Mouse (Mus musculus) forebrain, embryonic 14.5 days (tissue): Measurements from ENCODE around the gene Gm26558. TPM values are rescaled to one million over a fixed set of nuclear protein-coding genes. Genes with fewer than 3 reads are reported as not detected.

ENCODE experiments used
- ATAC-seq: fragments of 200-750 bp; cut with Nextera tagmentation; 2 replicates; pipeline ENCODE4 v1.8.0; 2017; ENCODE audit warnings: mild to moderate bottlenecking, moderate library complexity
- DNase-seq: peaks from one replicate; pipeline ENCODE4 v3.0.0-alpha.2; 2015; ENCODE audit warnings: low spot score
- H3K27ac ChIP-seq: fragments of 300-500 bp; sonication (generic); 2 replicates; pipeline ENCODE4 v1.5.1; 2014; ENCODE audit warnings: low read depth, mild to moderate bottlenecking, control low read depth, low read length, moderate library complexity
- H3K27me3 ChIP-seq: fragments of 300-500 bp; sonication (generic); replicated peaks from 2 replicates; pipeline ENCODE4 v1.6.1; 2014; ENCODE audit warnings: low read length, control low read depth, mixed read lengths; ENCODE audit not compliant: control insufficient read depth, insufficient read depth
- H3K36me3 ChIP-seq: fragments of 300-500 bp; sonication (generic); 2 replicates; pipeline ENCODE4 v1.6.1; 2014; ENCODE audit warnings: low read length, control low read depth; ENCODE audit not compliant: control insufficient read depth, insufficient read depth
- H3K4me1 ChIP-seq: fragments of 300-500 bp; sonication (generic); 2 replicates; pipeline ENCODE4 v1.6.1; 2014; ENCODE audit warnings: antibody characterized with exemption, low read length, control low read depth; ENCODE audit not compliant: control insufficient read depth, insufficient read depth
- H3K4me2 ChIP-seq: fragments of 300-500 bp; sonication (generic); 2 replicates; pipeline ENCODE4 v1.6.1; 2014; ENCODE audit warnings: mild to moderate bottlenecking, control low read depth, low read length
- H3K4me3 ChIP-seq: fragments of 300-500 bp; sonication (generic); 2 replicates; pipeline ENCODE4 v1.5.1; 2014; ENCODE audit warnings: low read depth, low read length, control low read depth
- H3K9ac ChIP-seq: fragments of 300-500 bp; sonication (generic); 2 replicates; pipeline ENCODE4 v1.6.1; 2014; ENCODE audit warnings: mild to moderate bottlenecking, low read length, control low read depth, moderate library complexity
- H3K9me3 ChIP-seq: fragments of 300-500 bp; sonication (generic); replicated peaks from 2 replicates; pipeline ENCODE4 v1.6.1; 2016; ENCODE audit warnings: low read length, control low read depth, mixed read lengths; ENCODE audit not compliant: control insufficient read depth
- WGBS: fragments of 180-500 bp; shearing (Covaris S2); extraction: QIAGEN DNeasy Blood & Tissue Kit; methylation state at CpG from one replicate; pipeline ENCODE4 v1.1.7; 2014; 5-methylcytosine and 5-hydroxymethylcytosine counted together
- polyA plus RNA-seq: library from polyadenylated mRNA; unstranded; fragments of >200 nt; fragmentation: Nextera tagmentation; extraction: Ambion mirVana; gene quantifications from 2 replicates; pipeline ENCODE4 v1.2.1, GENCODE M21; 2014

Gene Gm26558
- polyA plus RNA-seq, 1 experiment from 2014 or later: 2.6 TPM

GRCm38 (mm10) chr2:70632412-70632811 lies 29.5 kb downstream of the Gm26558 start:
- 90% methylated on average over 1 of the region's 1 CpGs for WGBS
- ATAC-seq (no peak), DNase-seq (no peak)
- H3K27me3 ChIP-seq: no peaks in the 10 kb centered on the region
- H3K9me3 ChIP-seq: no peaks in the 10 kb centered on the region
- H3K36me3 ChIP-seq: no peaks in the 10 kb centered on the region
- H3K4me1 ChIP-seq: peaks cover 12% of the 10 kb centered on the region
- H3K27ac ChIP-seq: no peak overlapping the region
- no peak overlapping the region for H3K4me3 ChIP-seq
- no peak overlapping the region for H3K4me2 ChIP-seq
- no peak overlapping the region for H3K9ac ChIP-seq

GRCm38 (mm10) chr2:70631321-70631720 lies 30.6 kb downstream of the Gm26558 start:
- Histone ChIP-seq H3K4me3 (no peak overlapping the region), H3K36me3 (no peaks in the 10 kb centered on the region), H3K27me3 (no peaks in the 10 kb centered on the region), H3K9ac (no peak overlapping the region), H3K9me3 (no peaks in the 10 kb centered on the region), H3K27ac (no peak overlapping the region), H3K4me2 (no peak overlapping the region), H3K4me1 (peaks cover 12% of the 10 kb centered on the region)
- no peak for DNase-seq
- ATAC-seq: no peak
- 95% methylated on average over 1 of the region's 1 CpGs for WGBS

- Histone ChIP-seq H3K27me3 (no peaks in the 10 kb centered on the region), H3K9me3 (no peaks in the 10 kb centered on the region), H3K36me3 (no peaks in the 10 kb centered on the region), H3K27ac (no peak overlapping the region), H3K4me1 (peaks cover 12% of the 10 kb centered on the region), H3K4me3 (no peak overlapping the region), H3K4me2 (peak overlapping the region; percentile 40), H3K9ac (no peak overlapping the region)
- 67% methylated on average over 3 of the region's 3 CpGs for whole genome bisulfite sequencing
- no peak for ATAC-seq
- no peak for DNase-seq
Observed at GRCm38 (mm10) chr2:70629921-70630320, 32.0 kb downstream of the Gm26558 start.

GRCm38 (mm10) chr2:70629339-70629761 lies 32.6 kb downstream of the Gm26558 start:
- Histone ChIP-seq H3K4me3 (no peak overlapping the region), H3K27ac (no peak overlapping the region), H3K4me2 (peak overlapping the region; percentile 40), H3K9ac (peak overlapping the region; percentile 40), H3K36me3 (no peaks in the 10 kb centered on the region), H3K27me3 (no peaks in the 10 kb centered on the region), H3K4me1 (peaks cover 12% of the 10 kb centered on the region), H3K9me3 (no peaks in the 10 kb centered on the region)
- WGBS: 14% methylated on average over 10 of the region's 10 CpGs
- ATAC-seq: peak; percentile 89
- DNase-seq: peak; percentile 90

- Histone ChIP-seq H3K9me3 (no peaks in the 10 kb centered on the region), H3K9ac (no peak overlapping the region), H3K27ac (no peak overlapping the region), H3K4me3 (no peak overlapping the region), H3K4me2 (no peak overlapping the region), H3K36me3 (no peaks in the 10 kb centered on the region), H3K27me3 (no peaks in the 10 kb centered on the region), H3K4me1 (peaks cover 12% of the 10 kb centered on the region)
- DNase-seq (no peak), ATAC-seq (no peak)
- WGBS: 94% methylated on average over 12 of the region's 12 CpGs
Observed at GRCm38 (mm10) chr2:70628397-70628796, 33.5 kb downstream of the Gm26558 start.

GRCm38 (mm10) chr2:70625761-70626160 lies 36.1 kb downstream of the Gm26558 start:
- Histone ChIP-seq H3K4me2 (no peak overlapping the region), H3K4me3 (no peak overlapping the region)
- WGBS: 80% methylated on average over 7 of the region's 7 CpGs

GRCm38 (mm10) chr2:70622244-70622643 lies 39.7 kb downstream of the Gm26558 start:
- no peak overlapping the region for H3K4me3 ChIP-seq
- H3K4me2 ChIP-seq: no peak overlapping the region
- DNase-seq: no peak
- WGBS: 74% methylated on average over 4 of the region's 4 CpGs
- no peaks in the 10 kb centered on the region for H3K9me3 ChIP-seq
- no peak overlapping the region for H3K9ac ChIP-seq
- H3K4me1 ChIP-seq: no peaks in the 10 kb centered on the region
- H3K27ac ChIP-seq: no peak overlapping the region
- ATAC-seq: no peak
- H3K36me3 ChIP-seq: no peaks in the 10 kb centered on the region
- H3K27me3 ChIP-seq: no peaks in the 10 kb centered on the region

More at GRCm38 (mm10) chr2:70625761-70626160, 36.1 kb downstream of the Gm26558 start:
- ATAC-seq (no peak), DNase-seq (no peak)
- Histone ChIP-seq H3K27me3 (no peaks in the 10 kb centered on the region), H3K9ac (no peak overlapping the region), H3K9me3 (no peaks in the 10 kb centered on the region), H3K36me3 (no peaks in the 10 kb centered on the region), H3K4me1 (peaks cover 12% of the 10 kb centered on the region), H3K27ac (no peak overlapping the region)

- DNase-seq (peak; percentile 83), ATAC-seq (0 out of 2 replicates have a peak, but pooled peaks have one; percentile 34)
Observed at GRCm38 (mm10) chr2:70620225-70620624, 41.7 kb downstream of the Gm26558 start.

GRCm38 (mm10) chr2:70619232-70619835 lies 42.6 kb downstream of the Gm26558 start:
- no peak for ATAC-seq
- H3K4me1 ChIP-seq: no peaks in the 10 kb centered on the region
- no peak overlapping the region for H3K4me2 ChIP-seq
- no peak for DNase-seq
- 80% methylated on average over 6 of the region's 6 CpGs for WGBS
- no peaks in the 10 kb centered on the region for H3K36me3 ChIP-seq
- H3K27me3 ChIP-seq: no peaks in the 10 kb centered on the region
- no peak overlapping the region for H3K4me3 ChIP-seq
- no peaks in the 10 kb centered on the region for H3K9me3 ChIP-seq
- no peak overlapping the region for H3K9ac ChIP-seq
- no peak overlapping the region for H3K27ac ChIP-seq

More at GRCm38 (mm10) chr2:70620225-70620624, 41.7 kb downstream of the Gm26558 start:
- no peak overlapping the region for H3K4me3 ChIP-seq
- H3K27me3 ChIP-seq: no peaks in the 10 kb centered on the region
- WGBS: 5% methylated on average over 6 of the region's 6 CpGs
- no peak overlapping the region for H3K27ac ChIP-seq
- H3K9me3 ChIP-seq: no peaks in the 10 kb centered on the region
- H3K9ac ChIP-seq: no peak overlapping the region
- H3K36me3 ChIP-seq: no peaks in the 10 kb centered on the region
- H3K4me2 ChIP-seq: no peak overlapping the region
- H3K4me1 ChIP-seq: no peaks in the 10 kb centered on the region
